Mouse (Mus musculus) liver, postnatal 0 days (tissue): ENCODE results near the gene Zcchc8.

Experiments used
- CTCF ChIP-seq: sonication (generic); IDR thresholded peaks from 2 replicates; pipeline ENCODE4 v1.5.1; 2016; ENCODE audit warnings: antibody characterized with exemption, low read depth
- EP300 ChIP-seq: IDR thresholded peaks from 2 replicates; pipeline ENCODE4 v1.6.1; 2016; ENCODE audit warnings: antibody characterized with exemption, low read depth, mild to moderate bottlenecking

DNA sequence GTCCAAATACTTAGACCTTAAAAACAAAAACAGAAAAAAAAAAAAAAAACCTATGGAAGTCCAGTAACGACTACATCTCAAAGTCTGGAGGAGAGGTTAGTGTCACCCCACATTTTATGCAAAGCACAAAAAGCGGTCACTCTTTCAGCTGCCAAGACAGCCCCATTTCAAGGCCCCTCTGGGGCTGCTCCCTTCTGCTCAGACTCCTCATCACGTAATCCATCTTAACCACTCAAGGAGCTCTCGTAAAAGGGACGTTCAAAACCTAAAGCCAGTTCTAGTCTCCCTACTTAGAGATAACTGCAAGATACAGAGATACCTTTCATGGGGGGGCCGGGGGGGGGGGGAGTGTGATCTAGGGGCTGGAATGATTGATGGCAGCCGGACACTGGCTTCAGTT is 56.6 kb downstream of the Zcchc8 start:
- no peak for TF ChIP-seq EP300
- no peak for TF ChIP-seq CTCF
